Mouse (Mus musculus): ENCODE data around the gene Gm49395. TPM values are rescaled to one million over a fixed set of nuclear protein-coding genes. Genes with fewer than 3 reads are reported as not detected.
A peak's percentile ranks its signal among the peaks of the same experiment; 100 is the strongest.

Gene Gm49395
- 2.2 and 2.7 TPM in 2 replicates for polyA plus RNA-seq (2015; fragmentation: Nextera tagmentation; extraction: Ambion mirVana)

- ATAC-seq (replicated peaks), result peak; percentile 87
- Histone ChIP-seq H3K9me3 (no peaks in the 10 kb centered on the region), H3K9ac (peak within 1 kb of the TSS; percentile 37), H3K36me3 (replicated peaks) (no peaks in the 10 kb centered on the region), H3K27me3 (replicated peaks) (peaks cover 25% of the 10 kb centered on the region), H3K27ac (peak within 1 kb of the TSS; percentile 8; the same call in 1 of the 2 replicates), H3K4me2 (peak within 1 kb of the TSS; percentile 87), H3K4me3 (peak within 1 kb of the TSS; percentile 47), H3K4me1 (peaks cover 13% of the 10 kb centered on the region)
- WGBS, result under 1% methylated on average over 39 of the region's 39 CpGs
Observed at GRCm38 (mm10) chr13:115101355-115102191, at the start of gene Gm49395, which contains the start of gene Itga1. Gm49395 (minus strand) TSS chr13:115101921. Itga1 (minus strand) TSS chr13:115101964.

- Histone ChIP-seq H3K27me3 (replicated peaks) (no peaks in the 10 kb centered on the region), H3K27ac (no peak overlapping the region), H3K4me3 (no peak overlapping the region), H3K4me2 (no peak overlapping the region), H3K36me3 (replicated peaks) (no peaks in the 10 kb centered on the region), H3K4me1 (no peaks in the 10 kb centered on the region), H3K9me3 (no peaks in the 10 kb centered on the region), H3K9ac (no peak overlapping the region)
- no peak for ATAC-seq (replicated peaks)
- 97% methylated on average over 1 of the region's 1 CpGs for WGBS
Observed at GRCm38 (mm10) chr13:115150602-115151001, 48.9 kb upstream of the Gm49395 start.

GRCm38 (mm10) chr13:115149849-115150248, 48.1 kb upstream of the Gm49395 start:
- 90% methylated on average over 6 of the region's 6 CpGs for WGBS
- Histone ChIP-seq H3K4me3 (no peak overlapping the region), H3K9me3 (no peaks in the 10 kb centered on the region), H3K4me1 (no peaks in the 10 kb centered on the region), H3K9ac (no peak overlapping the region), H3K27me3 (replicated peaks) (no peaks in the 10 kb centered on the region), H3K4me2 (no peak overlapping the region), H3K36me3 (replicated peaks) (no peaks in the 10 kb centered on the region), H3K27ac (no peak overlapping the region)
- no peak for ATAC-seq (replicated peaks)

- Histone ChIP-seq H3K4me1 (no peaks in the 10 kb centered on the region), H3K36me3 (replicated peaks) (no peaks in the 10 kb centered on the region), H3K27me3 (replicated peaks) (no peaks in the 10 kb centered on the region), H3K9me3 (no peaks in the 10 kb centered on the region), H3K4me3 (no peak overlapping the region), H3K9ac (no peak overlapping the region), H3K4me2 (no peak overlapping the region), H3K27ac (no peak overlapping the region)
- ATAC-seq (replicated peaks), result no peak
- 95% methylated on average over 2 of the region's 2 CpGs for WGBS
Observed at GRCm38 (mm10) chr13:115143575-115143974, 41.9 kb upstream of the Gm49395 start.

GRCm38 (mm10) chr13:115142066-115142465, 40.3 kb upstream of the Gm49395 start:
- Histone ChIP-seq H3K9ac (no peak overlapping the region), H3K36me3 (replicated peaks) (no peaks in the 10 kb centered on the region), H3K27ac (no peak overlapping the region), H3K27me3 (replicated peaks) (no peaks in the 10 kb centered on the region), H3K4me2 (no peak overlapping the region), H3K4me1 (no peaks in the 10 kb centered on the region), H3K9me3 (no peaks in the 10 kb centered on the region), H3K4me3 (no peak overlapping the region)
- no peak for ATAC-seq (replicated peaks)
- WGBS, result 85% methylated on average over 3 of the region's 3 CpGs

- no peak overlapping the region for H3K27ac ChIP-seq
- H3K27me3 ChIP-seq (replicated peaks), result no peaks in the 10 kb centered on the region
- no peak for ATAC-seq (replicated peaks)
- no peaks in the 10 kb centered on the region for H3K4me1 ChIP-seq
- no peaks in the 10 kb centered on the region for H3K9me3 ChIP-seq
- no peak overlapping the region for H3K4me2 ChIP-seq
- H3K4me3 ChIP-seq, result no peak overlapping the region
- WGBS, result 87% methylated on average over 7 of the region's 7 CpGs
- H3K9ac ChIP-seq, result no peak overlapping the region
- H3K36me3 ChIP-seq (replicated peaks), result no peaks in the 10 kb centered on the region
Observed at GRCm38 (mm10) chr13:115138513-115138912, 36.8 kb upstream of the Gm49395 start.

- Histone ChIP-seq H3K27me3 (replicated peaks) (no peaks in the 10 kb centered on the region), H3K9me3 (no peaks in the 10 kb centered on the region), H3K27ac (no peak overlapping the region), H3K9ac (no peak overlapping the region), H3K4me2 (no peak overlapping the region), H3K36me3 (replicated peaks) (no peaks in the 10 kb centered on the region), H3K4me1 (no peaks in the 10 kb centered on the region), H3K4me3 (no peak overlapping the region)
- 84% methylated on average over 3 of the region's 3 CpGs for WGBS
- no peak for ATAC-seq (replicated peaks)
Observed at GRCm38 (mm10) chr13:115136761-115137160, 35.0 kb upstream of the Gm49395 start.

GRCm38 (mm10) chr13:115132435-115132834, 30.7 kb upstream of the Gm49395 start:
- Histone ChIP-seq H3K36me3 (replicated peaks) (no peaks in the 10 kb centered on the region), H3K9ac (no peak overlapping the region), H3K4me3 (no peak overlapping the region), H3K27me3 (replicated peaks) (no peaks in the 10 kb centered on the region), H3K4me2 (no peak overlapping the region), H3K4me1 (no peaks in the 10 kb centered on the region), H3K27ac (no peak overlapping the region), H3K9me3 (no peaks in the 10 kb centered on the region)
- 32% methylated on average over 5 of the region's 5 CpGs for WGBS
- no peak for ATAC-seq (replicated peaks)

- no peak overlapping the region for H3K4me3 ChIP-seq
- 85% methylated on average over 3 of the region's 3 CpGs for WGBS
Observed at GRCm38 (mm10) chr13:115131381-115131780, 29.7 kb upstream of the Gm49395 start.

GRCm38 (mm10) chr13:115130035-115130434, 28.3 kb upstream of the Gm49395 start:
- no peaks in the 10 kb centered on the region for H3K36me3 ChIP-seq (replicated peaks)
- no peak for ATAC-seq (replicated peaks)
- H3K9me3 ChIP-seq, result no peaks in the 10 kb centered on the region
- H3K27ac ChIP-seq, result no peak overlapping the region
- no peak overlapping the region for H3K4me2 ChIP-seq
- H3K4me1 ChIP-seq, result no peaks in the 10 kb centered on the region
- H3K27me3 ChIP-seq (replicated peaks), result no peaks in the 10 kb centered on the region
- H3K4me3 ChIP-seq, result no peak overlapping the region
- WGBS, result 92% methylated on average over 2 of the region's 2 CpGs
- H3K9ac ChIP-seq, result no peak overlapping the region

More at GRCm38 (mm10) chr13:115131381-115131780, 29.7 kb upstream of the Gm49395 start:
- no peaks in the 10 kb centered on the region for H3K9me3 ChIP-seq
- no peaks in the 10 kb centered on the region for H3K27me3 ChIP-seq (replicated peaks)
- no peak overlapping the region for H3K27ac ChIP-seq
- no peak overlapping the region for H3K9ac ChIP-seq
- no peak overlapping the region for H3K4me2 ChIP-seq
- ATAC-seq (replicated peaks), result no peak
- H3K36me3 ChIP-seq (replicated peaks), result no peaks in the 10 kb centered on the region
- H3K4me1 ChIP-seq, result no peaks in the 10 kb centered on the region

- Histone ChIP-seq H3K9ac (no peak overlapping the region), H3K9me3 (no peaks in the 10 kb centered on the region), H3K4me1 (no peaks in the 10 kb centered on the region), H3K4me3 (no peak overlapping the region), H3K36me3 (replicated peaks) (no peaks in the 10 kb centered on the region), H3K4me2 (no peak overlapping the region), H3K27ac (no peak overlapping the region), H3K27me3 (replicated peaks) (no peaks in the 10 kb centered on the region)
- WGBS, result 88% methylated on average over 1 of the region's 1 CpGs
- no peak for ATAC-seq (replicated peaks)
Observed at GRCm38 (mm10) chr13:115127826-115128225, 26.1 kb upstream of the Gm49395 start.

GRCm38 (mm10) chr13:115126534-115126933, 24.8 kb upstream of the Gm49395 start:
- Histone ChIP-seq H3K9ac (no peak overlapping the region), H3K9me3 (no peaks in the 10 kb centered on the region), H3K27me3 (replicated peaks) (no peaks in the 10 kb centered on the region), H3K4me2 (no peak overlapping the region), H3K4me1 (no peaks in the 10 kb centered on the region), H3K36me3 (replicated peaks) (no peaks in the 10 kb centered on the region), H3K4me3 (no peak overlapping the region), H3K27ac (no peak overlapping the region)
- ATAC-seq (replicated peaks), result no peak
- WGBS, result 99% methylated on average over 2 of the region's 2 CpGs

- H3K36me3 ChIP-seq (replicated peaks), result no peaks in the 10 kb centered on the region
- H3K27me3 ChIP-seq (replicated peaks), result no peaks in the 10 kb centered on the region
- H3K4me1 ChIP-seq, result no peaks in the 10 kb centered on the region
- H3K9me3 ChIP-seq, result no peaks in the 10 kb centered on the region
- WGBS, result 90% methylated on average over 4 of the region's 4 CpGs
- ATAC-seq (replicated peaks), result no peak
- no peak overlapping the region for H3K4me3 ChIP-seq
- no peak overlapping the region for H3K9ac ChIP-seq
- no peak overlapping the region for H3K27ac ChIP-seq
- H3K4me2 ChIP-seq, result no peak overlapping the region
Observed at GRCm38 (mm10) chr13:115125130-115125529, 23.4 kb upstream of the Gm49395 start.
